Mouse (Mus musculus) spleen, adult 18-20 months (tissue): ENCODE measurements around the gene Lat2.

ENCODE experiments used
- DNase-seq, 2 experiments: peaks; one replicate each; pipeline ENCODE4 v3.0.0; 2022; ENCODE audit warnings: mixed read lengths in 2 of 2

Lat2 gene

GRCm38 (mm10) chr5:134611810-134612521 lies 2.9 kb downstream of the Lat2 start:
- peak in 1 of 2 experiments; percentile 27 for DNase-seq

- no peak for DNase-seq
Observed at GRCm38 (mm10) chr5:134609916-134610643, 4.7 kb downstream of the Lat2 start.

GRCm38 (mm10) chr5:134607121-134607520 lies 7.7 kb downstream of the Lat2 start:
- peak; percentile 28 to 43 for DNase-seq

GRCm38 (mm10) chr5:134606314-134606713 lies 8.5 kb downstream of the Lat2 start:
- no peak for DNase-seq

- no peak for DNase-seq
Observed at GRCm38 (mm10) chr5:134604376-134604775, 10.4 kb downstream of the Lat2 start.

GRCm38 (mm10) chr5:134597711-134598110 lies 17.1 kb downstream of the Lat2 start:
- no peak for DNase-seq

GRCm38 (mm10) chr5:134593093-134593492 lies 21.7 kb downstream of the Lat2 start:
- DNase-seq = no peak

- DNase-seq = no peak
Observed at GRCm38 (mm10) chr5:134592026-134592581, 22.7 kb downstream of the Lat2 start.

- DNase-seq = no peak
Observed at GRCm38 (mm10) chr5:134589900-134590299, 24.9 kb downstream of the Lat2 start.

GRCm38 (mm10) chr5:134584798-134585197 lies 30.0 kb downstream of the Lat2 start:
- DNase-seq = no peak

GRCm38 (mm10) chr5:134583884-134584213 lies 31.0 kb downstream of the Lat2 start:
- DNase-seq = no peak

- no peak for DNase-seq
Observed at GRCm38 (mm10) chr5:134583006-134583883, 31.6 kb downstream of the Lat2 start.

- peak; percentile 94 to 97 for DNase-seq
Observed at GRCm38 (mm10) chr5:134582221-134582907, 32.5 kb downstream of the Lat2 start.

GRCm38 (mm10) chr5:134581146-134581545 lies 33.7 kb downstream of the Lat2 start, which contains the start of gene Rfc2:
Gene Rfc2 (plus strand): TSS chr5:134581366.
- no peak for DNase-seq

GRCm38 (mm10) chr5:134579135-134579534 lies 35.7 kb downstream of the Lat2 start:
- DNase-seq = no peak

- no peak for DNase-seq
Observed at GRCm38 (mm10) chr5:134577534-134577933, 37.3 kb downstream of the Lat2 start.

- DNase-seq = no peak
Observed at GRCm38 (mm10) chr5:134576517-134577220, 38.2 kb downstream of the Lat2 start.

- DNase-seq = no peak
Observed at GRCm38 (mm10) chr5:134575833-134576232, 39.0 kb downstream of the Lat2 start.

- no peak for DNase-seq
Observed at GRCm38 (mm10) chr5:134572508-134573214, 42.2 kb downstream of the Lat2 start.

GRCm38 (mm10) chr5:134571730-134572507 lies 42.9 kb downstream of the Lat2 start:
- DNase-seq = peak in 1 of 2 experiments; percentile 39
